8 mouse cellular contexts compared by ENCODE assay signal in genomic region chr5:137072079-137072960, GRCm38 (mm10). TPM values are rescaled to one million over a fixed set of nuclear protein-coding genes. Genes with fewer than 3 reads are reported as not detected.
A peak's percentile ranks its signal among the peaks of the same experiment; 100 is the strongest.
DNase-seq lines count a peak whose midpoint lies in the region; ATAC-seq and TF ChIP-seq lines count a peak whose summit lies in the region.

Gene Serpine1, minus strand, starts transcription at chr5:137072268.

- peaks cover 47% of the 10 kb centered on the region for H3K79me2 ChIP-seq in C2C12 (ENCODE audit: control insufficient read depth, insufficient read depth)
- H3K79me2 ChIP-seq in liver, adult 2 months (ENCODE audit: control insufficient read depth, insufficient read depth, low read length) = no peaks in the 10 kb centered on the region

- TF ChIP-seq CTCF in C2C12 (IDR thresholded peaks at IDR 0.05; ENCODE audit: control insufficient read depth, insufficient read depth, insufficient read length) = no peak
- no peak; the same call in 1 of the 2 replicates for TF ChIP-seq CTCF in kidney, adult 2 months (conservative IDR thresholded peaks at IDR 0.05; ENCODE audit: insufficient read depth, insufficient read length, low read depth, low read length)
- no peak for TF ChIP-seq CTCF in liver, adult 2 months (IDR thresholded peaks at IDR 0.05; ENCODE audit: low read depth, low read length)

- H3K4me3 ChIP-seq in C2C12 (ENCODE audit: insufficient read depth, poor library complexity, severe bottlenecking) = peak within 1 kb of the TSS; percentile 44
- peak within 1 kb of the TSS; percentile 26 for H3K4me3 ChIP-seq in embryonic facial prominence, embryonic 14.5 days (ENCODE audit: low read depth, low read length)
- H3K4me3 ChIP-seq in kidney, adult 2 months (ENCODE audit: insufficient read depth, low read depth, low read length) = peak within 1 kb of the TSS; percentile 32; the same call in 1 of the 2 replicates
- peak within 1 kb of the TSS; percentile 8 for H3K4me3 ChIP-seq in liver, adult 2 months (ENCODE audit: insufficient read depth, low read depth, low read length)

- H3K4me1 ChIP-seq in embryonic facial prominence, embryonic 14.5 days (ENCODE audit: control insufficient read depth, insufficient read depth, low read length) = peaks cover 15% of the 10 kb centered on the region
- peaks cover 17% of the 10 kb centered on the region for H3K4me1 ChIP-seq in kidney, adult 2 months (ENCODE audit: control insufficient read depth, insufficient read depth, low read length)
- peaks cover 21% of the 10 kb centered on the region for H3K4me1 ChIP-seq in liver, adult 2 months (ENCODE audit: control insufficient read depth, insufficient read depth, low read length)

- H3ac ChIP-seq in C2C12 (ENCODE audit: control insufficient read depth, insufficient read length, low read depth) = peak within 1 kb of the TSS; percentile 38

- DNase-seq in adrenal gland, postnatal 14 days = peak; percentile 83
- peak; percentile 95 for DNase-seq in embryonic facial prominence, embryonic 14.5 days (ENCODE audit: low spot score)
- DNase-seq in heart, adult 9 months (ENCODE audit: low spot score in 2 of 2) = peak; percentile 95 to 96
- DNase-seq in kidney, adult 2 months = peak; percentile 97
- DNase-seq in liver, adult 2 months (ENCODE audit: extremely low read depth, low read depth, low spot score) = peak; percentile 95
- DNase-seq in neural tube, embryonic 10.5 days (ENCODE audit: extremely low spot score, low spot score) = peak; percentile 63
- peak; percentile 74 for DNase-seq in testis, postnatal 14 days (ENCODE audit: low spot score)

- no peaks in the 10 kb centered on the region for H3K9me3 ChIP-seq in embryonic facial prominence, embryonic 14.5 days (ENCODE audit: control insufficient read depth, low read length)

- peak within 1 kb of the TSS; percentile 54 for H3K4me2 ChIP-seq in embryonic facial prominence, embryonic 14.5 days (ENCODE audit: low read depth, low read length)

- WGBS in embryonic facial prominence, embryonic 14.5 days = 14% methylated on average over 20 of the region's 23 CpGs
- WGBS in kidney, adult 2 months = 3% methylated on average over 23 of the region's 23 CpGs
- WGBS in liver, adult 2 months = 3% methylated on average over 23 of the region's 23 CpGs

- H3K27ac ChIP-seq in embryonic facial prominence, embryonic 14.5 days (replicated peaks; ENCODE audit: low read depth, low read length) = peak within 1 kb of the TSS; percentile 62
- peak within 1 kb of the TSS; percentile 83 for H3K27ac ChIP-seq in kidney, adult 2 months (ENCODE audit: insufficient read depth, low read depth, low read length)
- peak within 1 kb of the TSS; percentile 62 for H3K27ac ChIP-seq in liver, adult 2 months (replicated peaks; ENCODE audit: insufficient read depth, low read depth, low read length)

- peaks cover 36% of the 10 kb centered on the region for H3K79me3 ChIP-seq in C2C12 (ENCODE audit: low read depth)

- peak within 1 kb of the TSS; percentile 42 for H3K9ac ChIP-seq in embryonic facial prominence, embryonic 14.5 days (ENCODE audit: low read depth, low read length)
- peak within 1 kb of the TSS; percentile 46; the same call in 1 of the 2 replicates for H3K9ac ChIP-seq in liver, adult 2 months (ENCODE audit: low read depth, low read length)

- H3K36me3 ChIP-seq in C2C12 (ENCODE audit: control insufficient read depth, insufficient read depth) = peaks cover 31% of the 10 kb centered on the region
- H3K36me3 ChIP-seq in embryonic facial prominence, embryonic 14.5 days (ENCODE audit: control insufficient read depth, insufficient read depth, low read length) = no peaks in the 10 kb centered on the region
- no peaks in the 10 kb centered on the region for H3K36me3 ChIP-seq in kidney, adult 2 months (ENCODE audit: control insufficient read depth, insufficient read depth, low read length)
- no peaks in the 10 kb centered on the region for H3K36me3 ChIP-seq in liver, adult 2 months (ENCODE audit: control insufficient read depth, insufficient read depth, low read length)

- peak; percentile 98 for TF ChIP-seq POLR2A in kidney, adult 2 months (IDR thresholded peaks at IDR 0.05; ENCODE audit: low read depth, low read length)
- peak; percentile 87 for TF ChIP-seq POLR2A in liver, adult 2 months (IDR thresholded peaks at IDR 0.05; ENCODE audit: extremely low read depth, insufficient read depth, low read length)

- ATAC-seq in embryonic facial prominence, embryonic 14.5 days (ENCODE audit: low read depth) = peak; percentile 98

- H3K27me3 ChIP-seq in C2C12 (ENCODE audit: control insufficient read depth, insufficient read depth, insufficient read length) = no peaks in the 10 kb centered on the region
- no peaks in the 10 kb centered on the region for H3K27me3 ChIP-seq in embryonic facial prominence, embryonic 14.5 days (replicated peaks; ENCODE audit: control insufficient read depth, insufficient read depth, low read length)
- H3K27me3 ChIP-seq in kidney, adult 2 months (replicated peaks; ENCODE audit: control insufficient read depth, insufficient read depth, low read length) = no peaks in the 10 kb centered on the region
- no peaks in the 10 kb centered on the region for H3K27me3 ChIP-seq in liver, adult 2 months (ENCODE audit: control insufficient read depth, insufficient read depth, low read length)

TF ChIP-seq in C2C12, 6 proteins besides CTCF, POLR2A, EP300 and RAD21:
- TF ChIP-seq MYOG (IDR thresholded peaks at IDR 0.05; ENCODE audit: control insufficient read depth, extremely low read depth, insufficient read length) (no peak), MAX (IDR thresholded peaks at IDR 0.05) (peak; percentile 39), FOSL1 (IDR thresholded peaks at IDR 0.05; ENCODE audit: insufficient read depth, low read length, poor library complexity, severe bottlenecking) (no peak), MYOD1 (IDR thresholded peaks at IDR 0.05; ENCODE audit: control insufficient read depth, insufficient read length, low read depth) (no peak)

RNA-seq across cellular contexts. Expression of gene Serpine1, which starts in this region (rescaled TPM):
- 131 TPM for polyA plus RNA-seq in C2C12 (2012; fragmentation: generic; extraction: Trizol)
- 2.0 and 2.6 TPM in 2 replicates for total RNA-seq in adrenal gland, postnatal 14 days (2021)
- polyA plus RNA-seq in embryonic facial prominence, embryonic 14.5 days (2014; fragmentation: Nextera tagmentation; extraction: Ambion mirVana) = 0.50 and 0.63 TPM in 2 replicates
- polyA plus RNA-seq in kidney, adult 2 months (2012; rRNA removed) = 1.1 and 2.1 TPM in 2 replicates
- total RNA-seq in liver, adult 2 months (2014; rRNA removed) = 0.83 and 1.9 TPM in 2 replicates
- 0.12 and 0.32 TPM in 2 replicates for polyA plus RNA-seq in liver, adult 2 months (2012; rRNA removed)

Comparison
In these comparisons a context has a peak if more than half of its experiments do, and no peak if none do; other contexts are left out.
1. Peak in every context shown above with its lines: DNase-seq, ATAC-seq, H3K4me3 ChIP-seq and H3K27ac ChIP-seq.
2. RNA of gene Serpine1 (polyA plus RNA-seq): 131 TPM in C2C12 (single experiment); 1.1 to 2.1 TPM in kidney, adult 2 months, 0.50 to 0.63 TPM in embryonic facial prominence, embryonic 14.5 days and 0.12 to 0.32 TPM in liver, adult 2 months; every median in the first group is over 10 times any median in the second.
3. Peak in DNase-seq, ATAC-seq, H3K4me3 ChIP-seq, H3K27ac ChIP-seq, H3K9ac ChIP-seq and H3K4me2 ChIP-seq in embryonic facial prominence, embryonic 14.5 days; RNA of the gene not detected or under 1 TPM.